Mouse (Mus musculus) brain, adult 2 months (tissue): ENCODE measurements at regions not wholly inside any gene's neighbourhood (a gene's known extent, or its start where the extent isn't known, plus 50 kb on each side); places are given as distances from the start of the nearest gene placed in this dataset.
"Not testable (repeated sequence)": the region's sequence is repeated elsewhere in the genome, so short reads cannot be mapped to it uniquely, and the experiment has no call there.

Experiments
- DNase-seq: peaks from one replicate; pipeline ENCODE4 v3.0.0; 2011; ENCODE audit warnings: low read depth, low spot score

DNA sequence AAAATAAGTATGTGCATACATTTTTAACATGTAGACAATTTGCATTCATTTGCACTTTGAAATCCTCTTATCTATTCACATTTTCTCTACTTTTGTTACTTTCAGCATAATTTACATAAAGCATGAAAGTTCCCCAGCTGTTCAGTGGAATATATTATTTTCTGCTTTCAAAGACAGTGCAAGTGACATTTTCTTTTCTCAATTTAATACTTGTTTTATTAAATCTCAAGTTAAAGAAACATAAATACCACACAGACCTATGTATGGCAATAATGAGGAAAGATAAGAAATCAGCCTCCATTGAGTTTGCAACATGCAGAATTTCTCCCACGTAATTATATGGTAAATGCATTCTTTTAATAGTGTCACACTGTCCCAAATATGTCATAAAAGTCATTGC is 1168.1 kb upstream of the Gje1 start:
- peak; percentile 6 for DNase-seq

DNA sequence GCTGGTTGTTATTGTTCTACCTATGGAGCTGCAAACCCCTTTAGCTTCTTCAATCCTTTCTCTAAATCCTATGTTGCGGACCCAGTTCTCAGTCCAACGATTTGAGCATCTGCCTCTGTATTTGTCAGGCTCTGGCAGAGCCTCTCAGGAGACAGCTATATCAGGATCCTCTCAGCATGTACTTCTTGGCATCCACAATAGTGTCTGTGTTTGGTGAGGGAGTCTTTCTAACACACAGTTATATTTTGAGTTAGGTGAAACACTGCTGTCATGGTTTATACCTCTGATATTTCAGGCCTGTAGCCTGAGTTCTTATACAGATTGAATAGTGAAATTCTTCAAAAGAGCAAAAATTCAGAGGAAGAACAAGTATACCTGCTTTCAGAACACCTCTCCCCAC is 1150.0 kb upstream of the Gje1 start:
- DNase-seq: peak; percentile 53

DNA sequence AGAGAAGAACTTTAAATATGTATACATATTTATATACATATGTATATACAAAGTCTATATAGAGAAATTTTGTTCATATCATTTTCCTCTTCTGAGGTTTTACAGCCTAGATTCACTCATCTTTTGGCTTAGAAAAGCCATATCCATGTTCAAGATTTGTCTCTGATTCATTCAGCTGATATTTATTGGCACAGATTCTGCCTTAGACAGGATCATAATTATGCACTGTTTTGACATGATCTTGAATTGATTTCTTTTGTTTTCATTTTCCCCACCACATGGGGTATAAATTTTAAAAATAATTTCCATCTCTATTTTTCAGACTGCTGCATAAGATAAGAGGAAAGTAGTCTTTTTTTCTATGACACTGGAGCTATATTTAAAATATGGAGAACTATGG is 1148.9 kb upstream of the Gje1 start:
- peak; percentile 19 for DNase-seq

DNA sequence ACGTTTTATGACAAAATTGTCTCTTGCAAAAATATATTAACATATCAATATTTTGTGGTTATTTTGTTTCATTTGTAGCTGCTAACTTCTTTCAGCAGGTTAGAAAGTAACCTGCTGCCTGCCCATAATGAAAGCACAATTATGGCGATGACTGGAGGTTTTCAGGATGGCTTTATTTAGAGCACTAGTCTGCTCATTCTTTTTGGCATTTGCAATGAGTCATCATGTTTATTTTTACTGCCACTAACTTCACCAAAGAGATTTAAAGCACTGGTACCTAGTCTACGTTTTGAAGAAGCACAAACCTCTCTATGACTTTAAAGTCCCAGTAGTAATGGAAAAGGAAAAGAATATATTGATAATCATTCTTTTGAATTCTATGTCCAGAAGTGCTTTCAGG is 1123.4 kb upstream of the Gje1 start:
- DNase-seq: peak; percentile 57

DNA sequence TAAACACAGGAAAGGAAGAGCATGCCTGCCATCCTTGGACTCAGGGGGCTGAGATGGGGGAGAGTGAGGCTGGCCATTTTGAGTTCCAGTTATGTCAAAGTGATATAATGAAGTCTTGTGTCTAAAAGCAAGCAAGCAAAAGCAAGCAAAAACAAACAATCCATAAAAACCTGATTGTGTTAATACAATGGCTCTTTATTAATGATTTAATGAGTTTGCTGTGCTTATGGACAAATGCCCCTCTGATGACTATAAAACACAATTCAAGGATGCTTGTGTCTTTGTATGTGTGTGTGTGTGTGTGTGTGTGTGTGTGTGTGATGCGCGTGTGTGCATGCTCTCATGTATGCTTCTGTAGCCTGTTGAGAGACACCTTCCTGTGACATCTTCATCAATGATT is 1114.3 kb upstream of the Gje1 start:
- peak; percentile 59 for DNase-seq

DNA sequence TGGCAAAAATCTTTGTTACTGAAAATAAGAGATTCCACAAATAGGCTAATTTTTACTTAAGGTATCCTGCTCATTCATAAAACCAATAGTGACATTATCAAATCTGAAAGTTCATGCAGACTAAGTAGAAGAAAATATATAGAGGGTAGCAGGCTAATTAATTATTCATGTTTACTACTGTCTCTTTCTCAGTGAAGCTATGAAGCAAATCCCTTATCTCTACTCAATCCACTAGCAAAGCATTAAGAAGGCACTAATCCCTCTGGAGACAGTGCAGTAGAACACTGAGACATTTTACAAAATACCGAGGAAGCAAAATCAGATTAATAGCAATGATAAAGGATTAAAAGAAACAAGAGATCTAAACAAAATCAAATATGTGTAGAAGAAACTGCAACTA is 1107.4 kb upstream of the Gje1 start:
- DNase-seq: no peak

DNA sequence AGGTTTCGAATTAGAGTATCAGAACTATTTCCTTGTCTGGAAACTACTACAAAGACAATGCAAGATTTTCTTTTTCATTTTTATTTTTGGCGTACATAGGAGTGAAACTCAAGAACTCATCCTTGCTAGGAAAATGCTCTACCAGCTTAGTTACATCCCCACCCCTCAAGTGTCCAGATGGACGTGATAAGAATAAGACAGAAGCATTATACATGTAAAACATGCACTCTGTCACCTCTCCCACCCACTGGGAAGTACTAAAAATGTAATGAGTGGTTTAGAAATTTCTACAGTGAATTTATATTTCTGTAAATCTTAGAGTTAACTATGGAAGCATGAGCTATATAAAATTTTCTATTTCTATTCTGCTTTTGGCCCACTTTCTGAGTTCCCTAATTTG is 1089.3 kb upstream of the Gje1 start:
- peak; percentile 67 for DNase-seq

DNA sequence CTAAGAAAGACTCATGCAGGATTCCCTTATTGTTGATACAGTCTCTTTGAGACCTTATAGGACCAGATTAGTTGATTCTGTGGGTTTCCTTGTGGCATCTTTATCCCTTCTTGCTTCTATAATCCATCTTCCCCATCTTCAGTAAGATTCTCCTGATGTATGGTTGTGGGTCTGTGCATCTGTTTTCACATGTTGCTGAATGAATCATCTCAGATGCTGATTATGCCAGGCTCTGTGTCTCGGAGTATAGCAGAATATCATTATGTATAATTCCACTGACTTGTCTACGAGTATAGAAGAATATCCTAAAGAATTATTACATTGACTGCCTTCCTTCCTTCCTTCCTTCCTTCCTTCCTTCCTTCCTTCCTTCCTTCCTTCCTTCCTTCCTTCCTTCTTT is 1087.8 kb upstream of the Gje1 start:
- DNase-seq: peak; percentile 71

DNA sequence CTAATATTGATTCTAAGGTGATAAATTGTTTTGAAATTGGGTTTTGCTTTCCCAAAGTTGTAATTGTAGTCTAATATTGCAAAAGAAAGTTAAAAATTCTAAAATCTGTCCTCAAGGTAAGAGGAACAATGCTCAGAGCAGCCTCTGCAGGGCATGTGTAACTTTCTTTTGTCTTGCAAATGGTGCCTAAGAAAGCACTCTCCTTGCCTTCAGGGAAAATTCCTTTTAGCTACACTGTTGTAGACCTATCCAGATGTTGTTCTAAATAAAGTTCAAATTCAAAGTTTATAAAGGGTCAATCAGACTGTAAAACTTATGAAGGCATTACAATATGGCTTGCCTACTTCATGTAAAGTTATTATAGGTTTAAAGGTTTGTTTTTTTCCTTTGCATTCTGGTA is 1075.2 kb upstream of the Gje1 start:
- not testable (repeated sequence) for DNase-seq

DNA sequence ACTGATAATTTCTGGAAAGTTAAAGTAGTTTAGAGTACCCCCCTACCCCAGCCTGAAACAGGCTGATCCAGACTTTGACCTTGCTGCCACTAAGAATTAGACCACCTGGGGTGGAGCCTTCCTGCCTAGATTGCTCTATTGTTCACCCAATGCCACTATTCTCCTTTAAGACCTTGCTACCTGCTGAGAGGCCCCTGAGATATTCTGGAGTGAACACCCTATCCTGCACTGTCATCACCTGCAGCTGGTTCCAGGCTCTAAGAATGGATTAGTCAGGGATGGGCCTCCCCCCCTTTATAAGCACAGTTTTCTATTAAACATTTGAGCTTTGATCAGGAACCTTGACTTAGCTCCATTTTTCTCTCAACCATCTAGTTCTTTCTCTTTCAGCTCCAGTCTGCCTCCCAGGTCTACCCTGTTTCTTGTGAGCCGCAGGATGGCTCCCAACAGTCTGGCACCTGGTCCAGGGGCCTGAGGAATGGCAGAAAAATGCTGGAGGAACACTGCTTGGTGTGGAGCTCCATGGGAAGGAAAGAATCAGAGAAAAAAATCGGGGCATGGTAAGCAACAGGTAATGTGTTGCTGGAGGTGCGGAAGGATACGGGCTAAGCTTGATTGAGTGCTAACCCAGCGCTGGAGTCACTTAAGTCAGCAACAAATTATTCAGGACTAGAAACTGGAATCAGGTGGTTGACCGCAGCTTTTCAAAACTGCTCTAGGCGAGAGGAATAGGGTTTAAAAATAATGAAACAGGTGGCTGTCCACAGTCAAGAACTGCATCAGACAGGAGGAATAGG is 1073.7 kb upstream of the Gje1 start:
- no peak for DNase-seq

DNA sequence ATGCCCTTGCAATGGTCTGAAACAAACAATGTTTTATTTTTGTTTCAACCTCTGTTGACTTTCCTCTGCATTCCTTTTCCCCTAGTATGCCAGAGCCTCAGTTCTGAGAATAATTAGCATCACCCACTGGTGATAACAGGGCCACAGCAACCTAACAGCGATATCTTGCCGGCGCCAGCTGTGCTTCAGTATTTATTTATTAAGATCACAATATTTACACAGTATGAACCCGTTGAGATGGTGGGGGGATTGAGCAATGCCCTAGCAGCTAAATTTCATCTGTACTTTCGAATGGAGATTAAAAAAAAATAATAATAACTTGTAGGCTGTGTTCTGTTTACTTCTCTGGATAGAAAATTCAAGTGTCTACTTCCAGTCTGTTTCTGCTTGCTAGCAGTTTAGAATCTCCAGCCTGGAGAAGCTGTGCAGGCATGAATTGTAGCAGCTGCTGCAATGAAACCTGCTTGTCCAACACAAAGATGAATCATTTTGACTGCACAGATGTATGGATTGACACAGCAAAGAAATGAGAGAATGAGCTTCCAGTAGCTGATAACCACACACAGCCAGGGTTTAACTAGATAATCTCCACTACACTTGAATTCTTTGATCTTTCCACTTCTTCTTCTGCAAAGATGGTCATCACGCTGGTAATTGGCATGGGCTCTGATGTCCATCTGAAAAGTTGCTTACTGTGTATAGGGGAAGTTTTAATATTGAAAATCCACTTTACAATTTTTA is 1042.1 kb upstream of the Gje1 start:
- DNase-seq: peak; percentile 54

DNA sequence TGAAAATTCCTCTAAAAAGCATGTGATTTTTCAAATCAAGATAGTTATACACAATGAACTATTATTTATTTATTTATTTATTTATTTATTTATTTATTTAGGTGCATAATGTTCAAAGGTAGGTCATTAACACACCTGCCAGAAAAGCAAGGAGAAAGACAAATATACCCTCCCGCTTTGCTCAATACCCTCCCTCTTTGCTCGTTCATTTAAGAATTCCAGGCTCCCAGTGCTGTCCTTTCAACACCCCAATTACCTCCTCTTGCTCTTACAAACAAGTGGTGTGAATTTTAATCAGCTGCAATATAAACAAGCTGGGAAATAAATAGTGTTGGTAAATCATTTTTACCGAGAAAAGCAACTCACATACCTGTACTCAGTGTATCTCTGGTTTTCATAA is 1041.6 kb upstream of the Gje1 start:
- DNase-seq: peak; percentile 2

DNA sequence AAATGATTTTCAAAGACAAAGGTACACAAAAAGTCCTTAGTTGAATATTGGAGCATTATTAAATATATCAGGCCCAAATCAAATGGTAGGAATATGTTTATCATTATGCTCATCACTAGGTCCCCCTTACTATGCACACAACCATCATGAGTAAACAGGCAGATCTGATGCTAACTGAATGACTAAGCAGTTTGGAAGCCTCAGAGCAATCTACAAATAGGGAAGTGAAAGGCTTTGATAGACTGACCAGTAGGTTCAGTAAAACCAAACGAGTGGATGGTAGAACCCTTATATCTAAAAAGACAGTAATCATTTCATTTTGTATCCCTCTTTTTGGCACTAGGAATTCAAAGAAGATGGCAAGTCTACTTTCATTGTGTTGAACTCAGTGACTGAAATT is 1039.5 kb upstream of the Gje1 start:
- no peak for DNase-seq

DNA sequence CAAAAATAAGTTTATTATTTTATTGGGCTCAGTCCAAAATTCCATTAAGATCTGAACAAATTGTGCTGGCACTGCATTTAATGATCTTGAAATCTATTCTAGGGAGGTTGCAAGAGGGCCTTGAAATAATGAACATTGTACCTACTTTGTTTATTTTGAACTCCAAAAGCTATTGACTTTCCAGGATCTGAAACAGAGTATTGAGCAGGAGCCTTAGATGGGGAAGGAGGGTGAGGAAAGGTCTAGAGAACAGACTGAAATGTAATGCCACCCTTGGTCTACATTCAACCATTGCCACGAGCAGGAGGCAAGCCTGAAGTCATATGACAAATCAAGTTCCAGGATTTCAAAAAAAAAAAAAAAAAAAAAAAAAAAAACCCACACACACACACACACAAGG is 1028.9 kb upstream of the Gje1 start:
- no peak for DNase-seq

DNA sequence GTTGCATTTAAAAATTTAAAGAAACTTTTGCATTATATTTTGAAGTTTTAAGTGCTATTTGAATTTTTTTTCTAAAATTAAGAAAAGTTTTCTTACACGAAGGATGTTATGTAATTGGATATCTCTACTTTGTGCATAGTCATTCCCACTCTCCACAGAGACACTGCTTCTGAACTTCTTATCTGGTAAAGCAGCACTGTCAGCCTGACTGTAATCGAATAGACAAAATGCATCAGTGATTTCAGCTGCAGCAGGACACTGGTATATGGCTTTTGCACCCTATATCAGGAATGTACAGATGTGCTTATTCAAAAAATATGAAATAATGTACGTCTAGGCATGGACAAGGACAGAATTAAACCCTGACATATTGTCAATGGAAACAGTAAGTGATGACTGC is 1020.6 kb upstream of the Gje1 start:
- no peak for DNase-seq

DNA sequence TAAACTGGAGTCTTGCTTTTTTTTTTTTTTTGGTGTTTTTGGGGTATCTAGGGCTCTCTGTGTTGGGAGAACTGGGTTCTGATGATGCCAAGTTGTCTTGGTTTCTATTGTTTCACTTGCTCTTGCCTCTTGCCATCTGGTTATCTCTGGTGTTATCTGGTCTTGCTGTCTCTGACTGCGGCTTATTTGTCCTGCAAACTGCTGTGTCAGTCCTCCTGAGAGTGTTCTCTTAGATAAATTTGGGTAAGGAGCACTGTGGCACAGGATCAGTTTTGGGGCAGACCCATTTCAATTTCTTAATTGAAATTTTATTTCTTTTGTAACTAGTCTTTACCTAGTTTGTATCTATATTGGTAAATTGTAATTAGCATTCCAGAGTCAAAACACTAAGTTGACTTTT is 1013.3 kb upstream of the Gje1 start:
- DNase-seq: no peak

DNA sequence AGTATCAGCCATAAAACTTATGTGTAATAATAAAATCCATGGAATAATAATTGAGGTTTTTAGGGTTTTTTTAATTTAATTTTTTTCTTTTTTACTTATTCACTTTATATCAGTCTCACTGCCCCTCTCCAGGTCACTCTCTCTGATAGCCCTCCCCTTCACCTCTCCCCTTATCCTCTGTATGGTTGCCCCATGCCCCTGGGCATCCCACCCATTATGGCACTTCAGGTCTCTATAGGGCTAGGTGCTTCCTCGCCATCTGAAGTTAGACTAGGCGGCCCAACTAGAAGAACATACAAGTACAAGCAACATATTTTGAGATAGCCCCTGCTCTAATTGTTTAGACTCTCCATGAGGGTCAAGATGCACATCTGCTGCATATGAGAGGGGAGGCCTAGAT is 979.9 kb upstream of the Gje1 start:
- no peak for DNase-seq

DNA sequence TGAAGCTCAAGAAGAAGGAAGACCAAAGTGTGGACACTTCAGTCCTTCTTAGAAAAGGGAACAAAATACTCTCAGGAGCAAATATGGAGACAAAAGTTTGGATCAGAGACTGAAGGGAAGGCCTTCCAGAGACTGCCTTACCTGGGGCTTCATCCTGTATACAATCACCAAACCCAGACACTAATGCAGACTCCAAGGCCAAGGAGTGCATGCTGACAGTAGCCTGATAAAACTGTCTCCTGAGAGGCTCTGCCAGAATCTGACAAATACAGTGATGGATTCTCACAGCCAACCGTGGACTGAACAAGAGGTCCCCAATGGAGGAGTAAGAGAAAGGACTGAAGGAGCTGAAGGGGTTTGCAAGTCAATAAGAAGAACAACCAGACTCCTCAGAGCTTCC is 979.0 kb upstream of the Gje1 start:
- no peak for DNase-seq

DNA sequence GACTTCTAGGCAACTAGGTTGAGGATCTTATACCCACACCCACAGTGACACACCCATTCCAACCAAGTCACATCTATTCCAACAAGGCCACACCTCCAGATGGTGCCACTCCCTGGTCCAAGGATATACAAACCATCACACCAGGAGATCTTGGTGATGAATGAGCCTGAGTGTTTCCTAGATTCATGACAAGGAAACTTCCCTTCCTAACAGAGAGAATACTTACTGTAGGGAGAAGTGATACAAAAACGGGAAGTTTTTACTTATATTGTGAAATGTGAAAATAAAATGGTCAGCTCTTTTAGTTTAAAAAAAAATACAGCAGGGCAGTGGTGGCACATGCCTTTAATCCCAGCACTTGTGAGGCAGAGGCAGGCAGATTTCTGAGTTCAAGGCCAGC is 953.6 kb upstream of the Gje1 start:
- not testable (repeated sequence) for DNase-seq
